Mouse (Mus musculus) left cerebral cortex, postnatal 4 days (tissue): ENCODE results near the gene Ifitm2. TPM values are rescaled to one million over a fixed set of nuclear protein-coding genes. Genes with fewer than 3 reads are reported as not detected.
"Not testable (repeated sequence)": the region's sequence is repeated elsewhere in the genome, so short reads cannot be mapped to it uniquely, and the experiment has no call there.

Source experiments
- DNase-seq: peaks from one replicate; pipeline ENCODE4 v3.0.0-alpha.2; 2022
- intact Hi-C: fragments of 180-260 bp; cut with DNase I; formaldehyde crosslinking; loops from one replicate; pipeline ENCODE4 v1.15.1; 2025
- total RNA-seq, 2 experiments: library from RNA; stranded (reverse); gene quantifications; 2 replicates each; pipeline ENCODE4 v1.2.3; 2021

The Ifitm2 gene
- total RNA-seq, 2 experiments from 2014 or later = 36.6 to 45.9 TPM

GRCm38 (mm10) chr7:140970931-140971330 lies 15.1 kb upstream of the Ifitm2 start:
- intact Hi-C loops = no loop called here
- no peak for DNase-seq

GRCm38 (mm10) chr7:140968710-140969109 lies 12.9 kb upstream of the Ifitm2 start:
- DNase-seq = not testable (repeated sequence)
- intact Hi-C loops = loop anchor here (5.0 kb wide), 1 partner anchor 74 kb away; no protein-coding TSS in a partner anchor

- no peak for DNase-seq
- intact Hi-C loops = loop anchor here (5.0 kb wide), 1 partner anchor 74 kb away; no protein-coding TSS in a partner anchor
Measured at GRCm38 (mm10) chr7:140967862-140968591, 12.2 kb upstream of the Ifitm2 start.

DNA sequence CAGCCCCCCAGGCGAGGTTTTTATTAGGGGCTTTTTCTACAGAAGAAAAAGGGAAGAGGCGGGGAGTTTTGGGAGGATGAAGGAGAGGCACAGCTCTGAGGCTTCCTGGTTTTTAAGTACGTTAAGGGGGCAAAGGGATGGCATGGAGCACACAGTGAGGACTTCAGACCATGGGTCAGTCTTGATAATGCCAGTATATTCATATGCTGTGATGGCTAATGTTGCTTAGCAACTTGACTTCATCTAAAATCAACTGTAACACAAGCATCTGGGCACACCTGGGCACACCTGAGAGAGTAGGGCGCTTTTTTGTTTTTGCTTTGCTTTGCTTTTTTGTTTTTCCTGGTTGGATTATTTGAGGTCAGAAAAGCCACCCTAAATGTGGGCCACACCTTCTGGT lies 11.1 kb upstream of the Ifitm2 start, which contains the start of gene Ifitm1:
Gene Ifitm1, plus strand, starts transcription at position 301 of the 400 bp plus-strand sequence.
- intact Hi-C loops = loop anchor here (5.0 kb wide), 1 partner anchor 75 kb away; no protein-coding TSS in a partner anchor
- DNase-seq = no peak

DNA sequence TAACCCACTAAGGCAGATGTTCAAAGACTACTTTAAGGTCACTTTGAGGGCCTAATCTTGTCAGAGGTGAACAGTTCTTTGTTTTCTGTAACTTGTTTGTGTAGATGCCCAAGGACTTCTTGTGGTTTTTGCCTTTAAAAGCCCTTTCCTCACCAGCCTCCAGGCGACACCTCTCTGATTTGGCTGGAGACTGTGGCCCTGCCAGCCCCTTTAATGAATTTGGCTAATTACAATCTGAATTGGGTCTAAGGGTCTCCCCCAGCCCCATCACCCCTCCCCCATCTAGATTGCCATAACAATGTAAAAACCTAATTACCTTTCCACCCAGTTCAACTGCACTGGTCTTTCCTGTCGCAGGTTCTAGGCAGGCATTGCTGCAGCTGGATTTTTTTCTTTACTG lies 6.9 kb upstream of the Ifitm2 start:
- DNase-seq = no peak
- intact Hi-C loops = no loop called here

GRCm38 (mm10) chr7:140961416-140961815 lies 5.6 kb upstream of the Ifitm2 start:
- intact Hi-C loops = no loop called here

GRCm38 (mm10) chr7:140960026-140960425 lies 4.2 kb upstream of the Ifitm2 start:
- intact Hi-C loops = no loop called here
- no peak for DNase-seq

More at GRCm38 (mm10) chr7:140961416-140961815, 5.6 kb upstream of the Ifitm2 start:
- DNase-seq = no peak

- DNase-seq = peak; percentile 38
- intact Hi-C loops = no loop called here
Measured at GRCm38 (mm10) chr7:140959181-140959901, 3.6 kb upstream of the Ifitm2 start.

- DNase-seq = no peak
- intact Hi-C loops = no loop called here
Measured at GRCm38 (mm10) chr7:140956556-140956869, 726 bp upstream of the Ifitm2 start.

DNA sequence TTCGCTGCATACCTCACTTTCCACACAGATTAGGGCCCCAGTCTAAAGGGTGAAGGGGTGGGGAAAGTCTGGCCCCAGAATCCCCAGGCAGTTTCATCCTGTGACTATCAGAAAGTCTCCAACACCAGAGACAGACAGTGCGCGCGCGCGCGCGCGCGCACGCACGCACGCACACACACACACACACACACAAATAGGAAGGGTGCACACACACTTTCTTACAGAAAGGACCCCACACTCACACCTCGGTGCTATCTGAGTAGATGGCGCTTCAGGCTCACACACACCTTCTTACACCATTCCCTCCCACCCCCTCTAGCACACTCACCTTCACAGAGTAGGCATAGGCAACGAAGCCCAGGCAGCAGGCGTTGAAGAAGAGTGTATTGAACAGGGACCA lies 445 bp downstream of the Ifitm2 start:
- no peak for DNase-seq
- intact Hi-C loops = no loop called here

DNA sequence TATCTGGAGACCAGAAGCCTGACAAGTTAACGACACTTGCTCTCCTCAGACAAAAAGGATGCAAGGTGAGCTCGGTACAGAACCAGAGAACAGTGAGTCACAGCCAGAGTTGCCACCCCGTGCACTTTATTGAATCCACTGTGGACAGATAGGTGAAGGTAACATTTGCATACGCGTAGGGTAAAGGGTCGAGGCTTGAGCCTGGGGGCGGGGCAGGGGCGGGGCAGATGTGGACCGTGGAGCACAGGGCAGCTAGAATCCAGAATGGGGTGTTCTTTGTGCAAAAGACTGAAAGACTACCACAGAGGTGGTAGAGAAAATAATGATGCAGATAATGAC lies 1.1 kb downstream of the Ifitm2 start:
- DNase-seq = no peak
- intact Hi-C loops = no loop called here

DNA sequence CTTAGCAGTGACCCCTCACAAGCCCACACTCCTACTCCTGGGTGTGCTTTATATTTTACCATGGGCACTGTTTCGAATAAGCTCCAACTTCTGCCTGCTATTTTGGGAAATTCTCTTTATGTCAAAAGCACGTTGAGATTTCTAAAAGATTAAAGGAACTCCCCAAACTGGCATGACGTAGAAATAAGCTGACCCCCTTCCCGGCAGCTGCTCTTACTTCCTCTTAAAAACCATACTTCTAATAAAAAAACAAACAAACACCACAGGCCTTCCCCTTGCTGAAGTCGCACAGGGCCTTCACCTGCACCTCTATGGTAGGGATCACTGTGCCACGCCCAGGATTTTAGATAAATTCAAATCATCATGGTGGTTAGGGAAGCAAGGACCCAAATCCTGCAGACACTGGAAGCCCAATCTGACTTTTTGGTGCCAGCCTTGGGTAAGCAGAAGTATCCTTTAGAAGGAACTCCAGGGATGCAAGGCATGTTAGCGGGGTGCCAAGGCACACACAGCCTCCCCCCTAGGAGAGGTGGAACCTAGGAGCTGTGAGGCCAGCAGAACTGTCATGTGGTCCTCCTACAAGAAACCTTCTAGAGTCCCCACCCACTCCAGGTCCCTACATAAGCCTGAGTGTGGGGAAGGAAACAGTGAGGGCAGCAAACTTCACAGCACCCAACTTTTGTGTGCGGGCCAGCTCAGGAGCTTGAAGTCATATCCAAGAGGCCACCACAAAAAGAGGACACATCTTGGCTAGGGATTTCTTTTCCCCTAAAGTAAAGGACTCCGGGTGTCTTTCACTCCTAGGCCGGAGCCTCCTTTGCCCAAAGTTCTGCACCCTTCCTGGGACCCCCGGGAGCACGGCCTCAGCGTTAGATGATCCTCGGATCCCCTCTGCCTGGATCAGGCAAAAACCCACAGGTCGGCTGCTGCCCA lies 1.7 kb downstream of the Ifitm2 start:
- intact Hi-C loops = no loop called here
- no peak for DNase-seq

- intact Hi-C loops = no loop called here
- DNase-seq = no peak
Measured at GRCm38 (mm10) chr7:140953133-140953532, 2.7 kb downstream of the Ifitm2 start.

- intact Hi-C loops = no loop called here
- no peak for DNase-seq
Measured at GRCm38 (mm10) chr7:140952441-140952840, 3.3 kb downstream of the Ifitm2 start.

DNA sequence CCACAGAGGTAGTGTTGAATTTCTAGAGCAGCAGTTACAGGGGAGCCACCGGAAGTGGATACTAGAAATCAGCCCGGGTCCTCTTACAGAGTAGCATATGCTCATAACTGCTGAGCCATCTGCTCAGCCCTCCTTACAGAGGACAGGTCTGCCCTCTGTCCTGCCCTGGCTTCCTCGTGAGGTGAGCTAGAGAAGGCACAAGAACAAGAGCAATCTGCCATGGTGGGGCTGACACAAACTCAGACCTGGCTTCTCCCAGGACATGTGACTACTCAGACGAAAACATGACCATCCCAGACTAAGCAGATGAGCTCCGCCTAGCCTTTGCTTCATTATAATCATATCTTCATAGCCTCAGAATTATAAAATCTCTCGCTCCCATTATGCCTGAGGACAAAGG lies 4.0 kb downstream of the Ifitm2 start:
- intact Hi-C loops = no loop called here
- no peak for DNase-seq

DNA sequence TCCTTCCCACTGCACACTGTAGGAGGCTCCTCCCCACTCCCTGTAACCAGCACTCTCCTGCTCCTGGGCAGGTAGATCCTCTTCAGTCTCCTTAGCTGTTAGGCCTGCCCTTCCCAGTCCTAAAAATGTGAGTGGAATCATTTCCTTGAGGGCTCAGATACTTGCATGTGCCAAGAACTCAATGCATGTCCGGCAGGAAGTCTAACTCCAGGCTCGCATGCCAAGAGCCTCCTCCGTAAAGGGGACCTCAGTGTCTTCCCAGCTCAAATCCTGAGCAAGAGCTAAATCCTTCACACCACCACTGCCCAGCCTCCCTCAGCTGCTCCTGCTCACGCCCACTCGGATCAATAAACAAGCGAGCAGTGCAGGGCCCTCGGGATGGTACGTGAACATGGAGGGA lies 4.7 kb downstream of the Ifitm2 start:
- DNase-seq = no peak
- intact Hi-C loops = no loop called here

DNA sequence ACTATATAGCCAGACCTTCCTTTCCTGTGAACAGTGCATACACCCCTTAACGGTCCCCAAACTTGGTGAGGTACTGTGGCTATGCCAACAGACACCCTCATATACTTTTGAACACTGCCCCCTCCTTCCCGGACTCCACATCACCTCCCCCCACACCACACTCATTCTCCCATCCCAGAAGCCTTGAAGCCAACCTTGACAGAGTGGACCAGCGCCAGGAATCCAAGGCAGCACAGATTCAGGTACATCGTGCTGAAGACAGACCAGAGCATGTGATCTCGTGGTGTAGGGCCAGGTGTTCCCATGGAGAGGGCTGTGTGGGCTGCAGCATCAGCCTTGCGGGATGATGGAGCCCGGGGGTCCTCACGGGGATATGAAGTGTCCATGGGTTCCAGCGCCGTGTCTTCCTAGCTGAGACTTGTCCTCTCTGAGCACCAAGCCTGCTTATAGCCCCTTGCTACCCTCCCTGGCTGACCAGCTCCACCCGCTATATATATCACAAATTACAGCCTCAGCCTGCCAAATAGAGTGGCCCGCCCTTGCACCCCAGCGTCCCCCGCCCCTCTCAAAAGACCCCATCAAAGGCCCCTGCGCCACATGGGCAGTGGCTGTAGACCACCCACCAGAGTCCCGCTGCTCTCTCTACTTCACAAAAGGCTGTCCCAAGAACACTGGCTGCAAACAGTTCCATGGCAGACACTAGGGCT lies 5.8 kb downstream of the Ifitm2 start, which contains the start of gene Ifitm5:
Gene Ifitm5, minus strand, starts transcription at position 468 of the 707 bp plus-strand sequence.
- no peak for DNase-seq
- intact Hi-C loops = no loop called here

- intact Hi-C loops = no loop called here
- DNase-seq = no peak
Measured at GRCm38 (mm10) chr7:140949255-140949654, 6.5 kb downstream of the Ifitm2 start.

DNA sequence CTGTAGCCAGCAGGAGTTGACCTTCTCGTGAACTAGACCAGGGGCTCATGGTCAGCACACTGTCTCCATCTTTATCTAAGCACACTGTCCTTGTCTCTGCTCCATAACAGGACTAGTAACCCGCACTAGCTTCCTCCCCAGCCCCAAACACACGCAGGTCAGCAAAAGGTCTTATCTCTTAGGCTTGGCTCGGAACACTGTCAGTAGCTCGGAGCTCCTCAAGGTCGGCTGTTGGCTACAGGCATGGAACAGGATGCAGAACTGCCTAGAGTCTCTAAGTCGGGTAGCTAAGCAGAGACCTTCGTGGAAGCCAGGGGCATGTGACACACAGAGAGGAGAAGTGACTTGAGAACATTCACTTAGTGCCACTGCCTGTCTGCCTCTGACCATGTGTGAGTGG lies 7.6 kb downstream of the Ifitm2 start:
- DNase-seq = no peak
- intact Hi-C loops = no loop called here

DNA sequence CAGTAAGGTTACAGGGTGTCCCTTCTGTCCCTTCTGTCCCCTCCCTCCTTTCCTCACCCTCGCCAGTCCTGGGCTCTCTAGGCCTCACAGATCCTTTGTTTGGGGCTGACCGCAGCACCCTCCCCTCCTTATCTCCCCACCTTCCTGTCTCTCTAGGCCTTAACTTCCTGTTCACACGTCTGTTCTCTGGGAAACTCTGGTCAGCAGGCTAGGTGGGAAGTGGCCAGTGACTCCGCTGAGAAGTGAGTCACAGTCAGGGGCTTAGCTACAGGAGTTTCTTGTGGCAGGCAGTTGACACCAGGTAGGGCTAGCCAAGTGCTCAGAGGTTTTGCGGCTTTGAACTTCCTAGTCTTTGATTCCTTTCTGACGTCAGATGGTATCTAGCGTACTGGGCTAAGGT lies 8.8 kb downstream of the Ifitm2 start:
- DNase-seq = no peak
- intact Hi-C loops = no loop called here
